Mouse (Mus musculus) megakaryocyte progenitor cell, adult 5-6 weeks (primary cell): ENCODE measurements around the gene Rpl4. TPM values are rescaled to one million over a fixed set of nuclear protein-coding genes. Genes with fewer than 3 reads are reported as not detected.
"Not testable (repeated sequence)": the region's sequence is repeated elsewhere in the genome, so short reads cannot be mapped to it uniquely, and the experiment has no call there.

ENCODE experiments used
- ATAC-seq: replicated peaks from 2 replicates; pipeline ENCODE4 v1.8.0; 2016; ENCODE audit warnings: mild to moderate bottlenecking, moderate TSS enrichment, inconsistent platforms; ENCODE audit not compliant: poor library complexity
- total RNA-seq, 2 experiments: library from RNA; stranded (forward) in 1 of 2; stranded (reverse) in 1 of 2; fragments of 157-497, 149-512 nt in 1 of 2; fragments of 200-1000 nt in 1 of 2; gene quantifications; 2 replicates each; pipeline versions ENCODE4 v1.2.3 to v1.2.4; 2015 to 2017

The Rpl4 gene
- total RNA-seq (2015) = 4,149 and 4,331 TPM in 2 replicates
- 2,914 and 3,251 TPM in 2 replicates for total RNA-seq (2017)

DNA sequence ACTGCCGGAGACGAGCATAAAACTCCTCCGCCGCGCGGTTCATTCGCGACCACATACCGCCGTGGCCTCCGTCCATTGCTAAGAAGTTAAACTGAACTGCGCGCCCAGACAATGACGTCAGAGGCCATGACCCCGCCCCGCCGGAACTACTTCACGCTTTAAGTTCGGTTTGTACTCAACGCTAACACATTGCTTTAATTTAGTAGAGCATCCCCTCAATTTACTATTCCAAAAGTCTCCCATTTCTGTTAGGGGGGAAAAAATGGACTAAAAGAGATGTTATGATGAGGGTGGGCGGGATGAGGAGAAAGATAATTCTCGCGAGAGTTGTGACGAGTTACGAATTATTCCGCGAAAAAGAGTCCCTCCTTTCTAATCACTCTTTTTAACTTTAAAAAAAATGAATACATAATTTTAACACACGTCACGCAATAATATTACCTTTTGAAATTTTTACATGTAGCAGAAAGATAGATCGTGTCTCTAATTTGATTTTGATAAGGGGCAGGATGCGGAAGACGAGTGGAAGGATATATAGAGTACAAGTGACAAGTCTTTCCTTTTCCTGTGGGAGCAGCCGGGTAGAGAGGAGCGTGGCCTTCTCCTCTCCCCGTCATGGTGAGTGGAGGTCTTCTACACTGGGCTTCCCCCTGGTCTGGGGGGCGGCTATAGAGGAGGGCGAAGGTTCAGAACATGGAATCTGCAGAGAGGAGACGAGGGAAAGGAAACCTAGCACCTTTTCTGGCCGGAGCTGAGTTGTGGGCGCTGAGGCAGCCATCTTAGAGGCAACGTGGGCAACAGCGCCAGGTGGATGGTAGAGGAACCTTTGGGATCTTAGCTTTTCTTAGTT, at the start of gene Rpl4, which contains the start of gene Zwilch:
Rpl4 (plus strand) TSS at position 560 of the 850 bp plus-strand sequence.
Zwilch (minus strand) TSS at position 289 of the 850 bp plus-strand sequence.
- peak; percentile 78 for ATAC-seq

DNA sequence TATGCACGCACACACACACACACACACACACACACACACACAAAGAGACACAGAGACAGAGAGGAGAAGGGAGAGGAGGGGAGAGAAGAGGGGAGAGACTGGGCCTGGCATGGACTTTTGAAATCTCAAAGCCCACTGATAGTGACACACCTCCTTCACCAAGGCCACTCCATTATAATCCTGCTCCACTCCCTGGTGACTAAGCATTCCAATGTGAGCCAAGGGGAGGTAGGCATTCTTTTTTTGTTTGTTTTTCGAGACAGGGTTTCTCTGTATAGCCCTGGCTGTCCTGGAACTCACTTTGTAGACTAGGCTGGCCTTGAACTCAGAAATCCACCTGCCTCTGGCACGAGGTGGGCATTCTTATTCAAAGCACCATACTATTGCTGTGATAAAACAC, 48.3 kb upstream of the Rpl4 start:
- ATAC-seq = not testable (repeated sequence)

DNA sequence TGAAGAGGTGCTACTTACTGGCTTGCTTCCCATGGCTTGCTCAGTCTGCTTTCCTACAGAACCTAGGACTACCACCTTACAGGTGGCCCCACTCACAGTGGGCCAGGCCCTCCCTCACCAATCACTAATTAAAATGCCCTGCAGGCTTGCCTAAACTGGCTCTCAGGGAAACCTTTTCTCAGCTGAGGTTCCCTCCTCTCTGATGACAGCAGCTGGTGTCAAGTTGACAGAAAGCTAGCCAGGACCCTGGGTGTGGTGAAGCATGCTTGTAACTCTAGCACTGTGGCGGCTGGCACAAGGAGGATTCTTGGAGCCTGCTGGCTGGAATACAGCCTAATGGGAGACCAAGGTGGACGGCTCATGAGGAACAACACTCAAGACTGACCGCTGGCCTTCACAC, 47.9 kb upstream of the Rpl4 start:
- ATAC-seq = no peak

DNA sequence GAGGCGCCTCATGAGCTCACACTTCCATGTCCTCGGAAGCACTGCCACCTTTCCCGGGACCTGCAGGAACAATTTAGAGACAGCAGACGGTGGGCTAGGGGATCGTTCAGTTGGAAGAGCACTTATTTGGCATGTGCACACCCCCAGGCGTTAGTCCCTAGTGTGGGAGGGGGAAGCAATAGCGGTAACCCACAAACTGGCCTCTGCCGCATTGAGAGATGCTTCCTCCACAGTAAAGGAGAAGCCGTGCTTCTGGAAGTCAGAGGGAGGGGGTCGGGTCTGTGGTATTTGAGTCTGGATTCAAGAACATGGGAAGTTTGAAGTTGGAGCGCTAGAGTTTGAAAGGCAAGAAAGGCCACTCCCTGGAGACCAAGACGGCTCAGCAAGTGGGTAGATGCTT, 47.1 kb upstream of the Rpl4 start:
- ATAC-seq = peak; percentile 65

DNA sequence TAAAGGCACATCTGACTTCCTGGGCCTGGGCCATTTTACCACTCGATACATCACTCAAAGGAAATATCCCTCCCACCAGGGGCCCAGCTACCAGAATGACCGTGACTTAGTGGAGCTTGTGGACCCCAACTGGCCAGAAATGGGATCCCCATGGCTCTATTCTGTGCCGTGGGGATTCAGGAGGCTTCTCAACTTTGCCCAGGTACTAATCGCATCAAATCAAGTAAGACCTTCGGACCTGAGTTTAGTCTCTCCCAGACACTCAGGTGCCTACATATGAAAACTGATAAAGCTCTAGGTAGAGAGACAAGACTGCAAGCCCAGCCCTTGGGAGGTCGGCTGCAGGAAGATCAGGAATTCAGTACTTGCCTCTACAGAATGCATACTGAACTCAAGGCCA, 41.6 kb upstream of the Rpl4 start:
- ATAC-seq = no peak

DNA sequence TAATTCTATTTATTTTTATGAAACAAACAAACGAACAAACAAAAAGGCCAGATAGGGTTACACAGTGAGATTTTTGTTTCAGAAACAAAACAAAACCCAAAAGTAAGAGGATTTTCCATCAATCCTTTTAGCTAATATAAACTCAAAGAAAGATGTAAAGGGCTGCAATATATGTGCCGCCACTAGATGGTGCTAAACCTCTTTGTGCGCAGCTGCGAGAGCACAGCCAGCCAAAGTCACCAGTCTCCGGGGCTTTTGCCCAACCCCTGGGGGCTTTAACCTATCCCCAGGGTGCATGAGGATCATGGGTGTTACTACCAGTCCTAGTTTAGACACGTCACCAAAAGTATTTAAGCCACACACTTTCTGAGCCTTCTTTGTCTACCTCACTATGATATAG, 34.3 kb upstream of the Rpl4 start:
- ATAC-seq = not testable (repeated sequence)

DNA sequence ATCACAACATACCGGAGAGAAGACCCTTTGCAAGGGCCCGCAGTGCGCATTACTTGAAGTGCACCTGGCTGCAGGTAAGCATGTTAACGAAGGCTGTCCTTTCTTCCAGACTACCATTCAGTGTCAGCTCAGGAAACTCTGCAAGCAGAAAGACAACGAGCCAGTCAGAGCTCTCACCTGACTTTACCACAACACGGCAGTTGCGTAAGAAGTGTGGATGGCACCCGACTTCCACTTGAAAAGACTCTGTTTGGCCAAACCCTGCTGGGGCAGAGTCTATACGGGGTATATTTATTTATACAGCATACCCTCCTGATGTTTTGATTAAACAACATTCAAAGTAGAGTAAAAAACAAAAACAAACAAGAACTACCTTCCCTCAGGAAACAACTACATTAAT, 33.3 kb upstream of the Rpl4 start:
- 0 out of 2 replicates have a peak, but pooled peaks have one; percentile 42 for ATAC-seq

DNA sequence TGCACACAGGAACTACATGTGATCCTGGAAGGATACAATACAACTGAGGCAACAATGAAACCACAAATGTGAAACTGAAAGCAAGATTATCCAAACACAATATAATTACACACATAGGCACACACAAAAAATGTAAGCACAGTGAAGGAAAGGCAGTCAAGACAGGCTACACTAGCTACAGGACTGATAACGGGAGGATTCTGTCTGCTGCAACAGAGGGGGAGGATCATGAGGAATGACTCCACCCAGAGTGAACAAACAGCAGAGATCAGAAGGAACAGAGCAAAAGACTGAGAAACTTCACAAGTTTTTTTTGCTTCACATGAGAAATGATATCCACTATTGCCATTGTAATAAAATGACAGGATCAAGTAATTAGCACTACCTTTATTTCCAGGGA, 16.5 kb upstream of the Rpl4 start:
- peak; percentile 60 for ATAC-seq

DNA sequence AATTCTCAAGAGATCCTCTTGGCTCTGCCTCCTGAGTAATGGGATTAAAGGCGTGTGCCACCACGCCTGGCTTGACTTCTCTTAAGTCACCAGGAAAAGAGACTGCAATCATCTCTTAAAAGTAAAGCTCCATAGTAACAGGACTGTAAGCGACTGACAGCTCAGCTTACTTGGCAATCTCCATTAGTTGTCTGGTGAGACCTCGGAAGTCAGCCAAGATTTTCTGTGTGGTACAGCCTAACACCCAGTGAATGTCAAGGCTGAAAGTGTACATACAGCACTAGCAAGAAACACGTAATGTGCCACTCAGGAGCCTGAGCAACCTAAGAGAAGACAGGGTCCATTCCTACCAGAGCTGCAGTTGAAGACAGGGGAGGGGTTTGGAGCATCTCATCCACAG, 12.7 kb upstream of the Rpl4 start:
- ATAC-seq = no peak

DNA sequence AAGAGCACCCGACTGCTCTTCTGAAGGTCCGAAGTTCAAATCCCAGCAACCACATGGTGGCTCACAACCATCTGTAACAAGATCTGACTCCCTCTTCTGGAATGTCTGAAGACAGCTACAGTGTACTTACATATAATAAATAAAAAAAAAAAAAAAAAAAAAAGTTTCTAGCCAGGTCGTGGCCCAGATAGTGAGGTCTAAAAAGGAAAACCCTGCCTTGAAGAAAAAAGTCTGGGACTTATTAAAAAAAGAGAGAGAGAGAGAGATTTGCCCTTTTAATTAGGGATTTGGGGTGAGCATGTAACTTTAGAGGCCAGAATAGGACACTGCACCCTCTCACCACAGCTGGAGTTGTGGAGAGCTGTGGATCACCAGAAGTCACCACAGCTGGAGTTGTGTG, 3.2 kb upstream of the Rpl4 start:
- ATAC-seq = not testable (repeated sequence)

DNA sequence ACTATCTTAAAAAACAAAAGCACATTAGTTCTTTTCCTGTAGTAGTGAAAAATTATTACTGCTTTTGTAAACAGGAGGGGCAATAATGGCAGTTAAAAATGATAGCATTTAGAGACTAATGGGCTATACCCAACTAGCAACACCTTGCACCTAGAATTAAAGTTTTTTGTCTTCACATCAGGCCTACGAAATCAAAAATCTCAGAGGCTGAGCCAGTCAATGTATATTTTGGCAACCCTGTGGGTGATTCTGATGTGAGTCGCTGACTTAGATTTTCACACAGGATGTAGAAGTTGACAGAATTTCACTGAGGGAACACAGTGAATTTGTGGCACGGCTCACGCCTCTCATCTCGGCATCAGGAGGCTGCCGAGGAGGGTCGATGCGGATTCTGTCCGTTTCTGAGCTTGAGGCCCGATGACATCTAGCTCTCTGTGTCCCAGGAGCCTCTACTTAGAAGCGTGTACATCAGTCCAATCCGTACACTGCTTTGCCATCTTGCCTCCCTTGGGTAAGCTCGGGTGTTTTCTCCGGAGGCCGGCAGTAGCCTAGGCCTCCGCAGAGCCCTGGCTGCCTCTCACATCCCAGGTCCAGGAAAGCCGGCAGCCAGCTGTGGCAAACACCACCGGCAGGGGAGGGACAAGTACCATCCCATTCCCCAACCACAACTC, 895 bp upstream of the Rpl4 start:
- peak; percentile 25 for ATAC-seq

DNA sequence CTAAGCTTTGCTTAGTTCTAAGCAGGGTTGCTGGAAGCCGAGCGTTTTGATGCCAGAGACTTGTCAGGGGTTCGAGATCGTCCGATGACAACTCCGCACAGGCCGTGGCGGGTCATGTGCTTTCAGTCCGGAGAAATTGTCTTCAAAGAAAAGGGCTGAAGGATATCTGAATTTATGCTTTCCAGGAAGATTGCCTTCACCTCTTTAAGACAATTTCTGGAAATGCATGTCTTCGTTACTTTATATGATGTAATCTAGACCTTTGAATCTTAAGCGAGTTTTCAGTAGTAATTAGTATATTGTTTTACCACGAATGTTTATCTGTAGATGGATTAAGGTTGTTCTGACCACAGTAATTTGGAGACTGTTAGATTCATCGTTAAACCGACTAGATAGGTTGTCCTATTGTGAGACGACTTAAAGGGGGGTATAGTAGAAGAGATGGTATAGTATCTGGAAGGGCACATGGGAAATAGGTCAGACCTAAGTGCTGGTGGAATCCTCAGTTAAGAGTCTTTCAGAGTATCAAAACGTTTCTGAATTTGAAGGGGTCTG, 568 bp downstream of the Rpl4 start:
- ATAC-seq = no peak

DNA sequence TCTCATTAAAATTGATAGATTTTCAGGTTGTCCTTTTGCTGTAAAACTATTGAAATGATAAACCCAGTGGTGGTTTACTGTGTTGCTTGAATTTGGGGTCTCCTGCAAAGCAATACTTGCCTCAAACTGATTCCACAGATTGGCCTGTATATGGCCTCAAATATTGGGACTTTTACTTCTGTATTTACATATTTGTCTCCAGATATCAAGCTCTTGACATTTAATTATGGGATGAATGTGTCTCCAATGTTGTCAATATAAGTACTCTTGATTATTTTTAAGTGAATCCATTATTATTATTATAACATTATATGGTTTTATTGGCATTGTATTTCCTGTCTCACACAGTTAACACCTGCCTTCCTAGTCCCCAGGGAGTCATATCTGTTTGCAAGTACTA, 1.2 kb downstream of the Rpl4 start:
- no peak for ATAC-seq

DNA sequence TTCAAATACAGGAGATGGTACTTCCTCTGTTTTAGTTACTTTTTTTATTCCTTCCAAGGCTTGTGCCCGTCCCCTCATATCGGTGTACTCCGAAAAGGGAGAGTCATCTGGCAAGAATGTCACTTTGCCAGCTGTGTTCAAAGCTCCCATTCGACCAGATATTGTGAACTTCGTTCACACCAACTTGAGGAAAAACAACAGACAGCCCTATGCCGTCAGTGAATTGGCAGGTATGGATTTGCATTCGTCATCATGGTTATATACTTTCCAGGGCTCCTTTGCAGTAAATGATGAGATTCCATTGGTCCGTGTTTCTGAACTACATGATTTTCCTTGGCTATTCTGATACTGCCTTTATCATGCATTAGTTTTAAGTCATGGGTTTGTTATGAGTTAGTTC, 1.6 kb downstream of the Rpl4 start:
- no peak for ATAC-seq

DNA sequence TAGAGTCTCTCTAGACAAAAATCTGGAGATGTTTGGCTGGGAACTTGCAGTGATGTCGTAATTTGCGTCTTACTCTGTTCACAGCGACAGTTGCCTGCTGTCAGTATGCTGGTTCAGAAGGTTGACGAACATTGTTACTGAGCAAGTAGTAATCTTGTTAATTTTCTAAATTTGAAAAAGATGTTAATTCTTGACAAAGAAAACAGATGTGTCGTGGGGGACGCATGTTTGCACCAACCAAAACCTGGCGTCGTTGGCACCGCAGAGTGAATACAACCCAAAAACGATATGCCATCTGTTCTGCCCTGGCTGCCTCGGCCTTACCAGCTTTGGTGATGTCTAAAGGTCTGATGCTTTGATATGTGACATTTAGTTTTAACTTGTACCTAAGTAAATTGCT, 2.2 kb downstream of the Rpl4 start:
- no peak for ATAC-seq

DNA sequence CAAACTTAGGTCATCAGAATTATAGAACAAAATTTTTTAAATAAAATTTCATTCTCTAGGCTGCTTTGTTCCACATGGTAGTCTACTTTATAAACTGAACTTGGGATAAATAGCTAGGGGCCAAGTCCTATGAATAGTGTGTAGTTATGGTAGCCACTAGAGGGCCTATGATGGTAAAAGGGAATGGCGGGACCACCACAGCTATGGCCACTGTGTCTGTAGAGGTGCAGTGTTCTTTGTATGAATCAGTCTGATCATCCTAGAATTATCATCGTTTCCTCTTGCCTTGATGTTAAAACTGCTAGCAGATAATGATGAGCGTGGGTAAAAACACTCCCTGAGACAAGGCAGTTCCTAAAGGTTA, 5.4 kb downstream of the Rpl4 start:
- ATAC-seq = peak; percentile 52

DNA sequence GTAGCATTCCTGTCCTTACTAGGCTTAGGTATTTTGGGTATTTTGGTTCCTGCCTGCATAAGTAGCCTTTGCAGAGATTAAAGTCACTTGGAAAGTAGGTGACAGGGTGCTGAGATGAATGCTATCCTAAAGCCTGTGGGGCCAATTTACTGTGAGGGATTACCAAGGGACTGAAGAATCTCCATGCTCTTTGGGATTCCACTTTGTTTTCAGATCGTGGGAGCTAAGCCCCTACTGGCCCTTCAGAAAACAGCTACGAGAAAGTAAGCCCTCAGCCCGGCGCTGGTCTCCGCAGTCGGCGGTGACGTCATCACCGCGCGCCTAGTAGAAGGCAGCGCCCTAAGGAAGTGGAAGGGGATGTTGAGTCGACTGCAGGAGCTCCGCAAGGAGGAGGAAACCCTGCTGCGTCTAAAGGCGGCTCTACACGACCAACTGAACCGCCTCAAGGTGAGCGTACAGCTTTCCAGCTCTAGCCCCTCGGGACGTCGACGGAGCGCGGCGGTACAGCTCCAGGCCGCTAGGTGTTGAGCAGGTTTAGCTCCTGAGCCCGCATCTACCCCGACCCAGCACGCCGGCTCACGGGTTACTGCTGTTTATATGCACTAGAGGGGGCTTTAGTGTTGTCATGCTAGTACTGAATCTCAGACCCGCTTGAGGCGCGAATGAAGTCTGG, 5.9 kb downstream of the Rpl4 start, which contains the start of gene Snapc5:
Snapc5 (plus strand) TSS at position 301 of the 673 bp plus-strand sequence.
- peak; percentile 82 for ATAC-seq

DNA sequence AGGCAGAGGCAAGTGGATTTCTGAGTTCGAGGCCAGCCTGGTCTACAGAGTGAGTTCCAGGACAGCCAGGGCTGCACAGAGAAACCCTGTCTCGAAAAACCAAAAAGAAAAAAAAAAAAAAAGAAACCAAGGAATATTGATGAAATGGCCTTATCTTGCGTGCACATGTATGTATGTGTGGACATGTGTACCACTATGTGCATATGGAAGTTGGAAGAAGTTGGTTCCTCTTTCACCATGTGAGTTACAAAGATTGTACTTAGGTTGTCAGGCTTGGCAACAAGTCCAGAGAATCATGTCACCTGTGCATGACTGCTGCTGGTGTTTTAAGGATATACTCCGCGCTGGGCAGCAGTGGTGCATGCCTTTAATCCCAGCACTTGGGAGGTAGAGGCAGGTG, 10.1 kb downstream of the Rpl4 start:
- ATAC-seq = not testable (repeated sequence)

DNA sequence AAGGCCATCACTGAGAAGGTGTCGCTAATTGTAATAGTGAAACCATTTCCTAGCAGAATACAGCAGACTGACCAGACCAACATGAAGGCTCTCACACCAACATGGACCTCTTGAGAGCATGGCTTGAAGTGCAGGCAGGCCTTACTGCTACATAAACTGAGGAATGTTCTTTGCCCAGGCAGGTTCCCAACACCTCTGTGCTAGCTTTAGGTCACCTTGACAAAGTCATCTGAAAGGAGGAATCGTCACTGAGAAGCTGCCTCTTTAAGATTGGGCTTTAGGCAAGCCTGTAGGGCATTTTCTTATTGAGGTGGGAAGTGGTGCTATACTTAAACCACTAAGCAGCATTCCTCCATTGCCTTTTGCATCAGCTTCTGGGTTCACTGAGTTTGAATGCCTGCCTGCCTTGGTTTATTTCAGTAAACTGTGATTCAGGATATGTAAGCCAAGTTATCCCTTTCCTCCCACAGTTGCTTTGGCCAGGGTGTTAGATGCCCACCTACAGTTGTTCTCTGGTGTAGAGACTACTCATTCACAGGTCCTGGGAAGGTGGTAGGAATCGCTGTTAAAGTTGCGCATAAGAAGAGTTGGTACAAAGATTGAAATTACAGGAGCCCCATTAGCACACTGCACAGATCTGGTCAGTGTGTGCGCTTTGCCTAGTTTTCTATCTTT, 11.1 kb downstream of the Rpl4 start:
- no peak for ATAC-seq

DNA sequence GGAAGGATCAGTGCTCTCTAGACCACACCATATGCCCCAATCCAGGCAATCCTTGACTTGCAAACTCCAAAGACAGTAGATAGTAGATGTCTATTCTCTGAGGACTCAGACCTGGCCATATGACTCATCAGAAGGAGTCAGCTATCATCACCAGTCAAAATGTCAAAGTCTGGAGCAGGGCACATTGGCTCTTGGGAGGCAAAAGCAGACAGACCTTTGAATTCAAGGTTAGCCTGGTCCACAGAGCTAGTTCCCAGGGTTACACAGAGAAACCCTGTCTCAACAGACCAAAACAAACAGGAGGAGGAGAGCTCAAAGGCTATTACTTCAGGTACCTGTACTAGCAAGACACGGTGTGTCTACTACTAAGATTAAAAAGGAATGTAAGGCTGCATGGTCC, 20.7 kb downstream of the Rpl4 start:
- no peak for ATAC-seq

DNA sequence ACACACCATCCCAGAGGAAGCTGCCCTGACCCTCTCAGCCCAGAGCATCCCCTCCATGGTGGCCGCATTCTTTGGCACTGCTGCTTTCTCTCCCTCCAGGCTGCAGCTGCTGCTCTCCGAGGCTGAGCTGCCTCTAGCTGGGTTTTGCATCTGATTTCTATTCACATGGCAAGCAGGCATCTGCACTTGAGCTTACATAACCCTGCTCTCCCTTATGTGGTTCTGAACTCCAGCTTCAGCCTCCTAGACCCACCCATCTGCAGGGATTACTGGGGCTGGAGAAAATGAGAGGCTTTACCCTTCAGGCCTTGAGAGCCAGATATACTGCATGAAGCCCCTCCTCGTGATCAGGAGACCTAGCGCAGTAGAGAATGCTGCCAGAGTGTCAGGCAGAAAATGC, 22.4 kb downstream of the Rpl4 start:
- no peak for ATAC-seq
